ENCODE assay signal across 22 mouse cellular contexts in genomic region chr15:97536145-97536544, GRCm38 (mm10).
A peak's percentile ranks its signal among the peaks of the same experiment; 100 is the strongest.
DNase-seq lines count a peak whose midpoint lies in the region; ATAC-seq and TF ChIP-seq lines count a peak whose summit lies in the region.
"Had no signal": no experiment of that assay in that cellular context is flagged by ENCODE, and none has a peak within 500 bp of the region (broad histone marks: within the 10 kb centered on the region; RNA-seq: fewer than 3 reads in every experiment).

No protein-coding gene starts in this region.

- no peak for TF ChIP-seq EP300 in liver, postnatal 0 days (IDR thresholded peaks at IDR 0.05; ENCODE audit: low read depth)
- TF ChIP-seq EP300 in CH12.LX (IDR thresholded peaks at IDR 0.05; ENCODE audit: low read length), result no peak

- in situ Hi-C loops in CH12.LX (cut with MboI; ENCODE audit: low pct_ligation_motif_present, low pct_unique_long_range_greater_than_20kb, low sequenced_read_pairs), result no loop called here

- dilution Hi-C loops in CH12.LX (cut with MboI; ENCODE audit: extremely low pct_ligation_motif_present, extremely low pct_unique_long_range_greater_than_20kb, low sequenced_read_pairs), result no loop called here

- TF ChIP-seq RAD21 in CH12.LX (IDR thresholded peaks at IDR 0.05; ENCODE audit: low read depth, low read length), result peak; percentile 17

- H3K27ac ChIP-seq in forebrain, postnatal 0 days (ENCODE audit: low read depth, low read length), result 0 out of 2 replicates have a peak overlapping the region, but pooled peaks have one; percentile 29
- H3K27ac ChIP-seq in forebrain, embryonic 12.5 days, result no peak overlapping the region
- no peak overlapping the region for H3K27ac ChIP-seq in liver, postnatal 0 days (ENCODE audit: low read depth)
- no peak overlapping the region for H3K27ac ChIP-seq in liver, embryonic 11.5 days (ENCODE audit: low read depth, low read length)
- H3K27ac ChIP-seq in CH12.LX (ENCODE audit: insufficient read depth, low read depth), result no peak overlapping the region
- H3K27ac ChIP-seq: heart, embryonic 13.5 days; left cerebral cortex, adult 2 months; midbrain, embryonic 13.5 days had no signal

- no peaks in the 10 kb centered on the region for H3K36me3 ChIP-seq in forebrain, postnatal 0 days (ENCODE audit: insufficient read depth)
- no peaks in the 10 kb centered on the region for H3K36me3 ChIP-seq in forebrain, embryonic 12.5 days (replicated peaks)
- H3K36me3 ChIP-seq in liver, postnatal 0 days (replicated peaks; ENCODE audit: insufficient read depth, low read length), result no peaks in the 10 kb centered on the region
- no peaks in the 10 kb centered on the region for H3K36me3 ChIP-seq in liver, embryonic 11.5 days (ENCODE audit: control insufficient read depth, insufficient read depth, low read length)
- H3K36me3 ChIP-seq in CH12.LX (replicated peaks in 1 of 2; ENCODE audit: control insufficient read depth in 1 of 2, insufficient read depth in 1 of 2, low read length in 1 of 2), result no peaks in the 10 kb centered on the region
- H3K36me3 ChIP-seq: heart, embryonic 13.5 days; hindbrain, embryonic 15.5 days; midbrain, embryonic 13.5 days had no signal

- 0 out of 2 replicates have a peak, but pooled peaks cover 11% of the 10 kb centered on the region for H3K4me1 ChIP-seq in forebrain, postnatal 0 days (ENCODE audit: insufficient read depth)
- no peaks in the 10 kb centered on the region for H3K4me1 ChIP-seq in forebrain, embryonic 12.5 days
- H3K4me1 ChIP-seq in liver, postnatal 0 days (ENCODE audit: insufficient read depth), result no peaks in the 10 kb centered on the region
- H3K4me1 ChIP-seq in liver, embryonic 11.5 days (replicated peaks; ENCODE audit: control insufficient read depth, insufficient read depth, low read length), result no peaks in the 10 kb centered on the region
- no peaks in the 10 kb centered on the region for H3K4me1 ChIP-seq in CH12.LX (ENCODE audit: control insufficient read depth in 1 of 2, insufficient read depth in 2 of 2)

- no peaks in the 10 kb centered on the region for H3K9me3 ChIP-seq in forebrain, postnatal 0 days (ENCODE audit: low read length)
- H3K9me3 ChIP-seq in forebrain, embryonic 12.5 days, result no peaks in the 10 kb centered on the region
- H3K9me3 ChIP-seq in liver, postnatal 0 days (ENCODE audit: low read length), result no peaks in the 10 kb centered on the region
- no peaks in the 10 kb centered on the region for H3K9me3 ChIP-seq in liver, embryonic 11.5 days (ENCODE audit: control insufficient read depth, low read length)
- H3K9me3 ChIP-seq in CH12.LX (replicated peaks; ENCODE audit: low read length), result peaks cover 8% of the 10 kb centered on the region
- H3K9me3 ChIP-seq: hindbrain, embryonic 15.5 days; midbrain, embryonic 13.5 days had no signal

- ATAC-seq in forebrain, postnatal 0 days, result no peak
- ATAC-seq in forebrain, embryonic 12.5 days (ENCODE audit: low FRiP score), result no peak
- no peak for ATAC-seq in liver, postnatal 0 days
- no peak for ATAC-seq in liver, embryonic 11.5 days (replicated peaks; ENCODE audit: low FRiP score)
- ATAC-seq: midbrain, embryonic 13.5 days had no signal

- WGBS in forebrain, postnatal 0 days, result 88% methylated on average over 12 of the region's 12 CpGs
- WGBS in forebrain, embryonic 12.5 days, result 89% methylated on average over 12 of the region's 12 CpGs
- 85% methylated on average over 12 of the region's 12 CpGs for WGBS in liver, postnatal 0 days (ENCODE audit: insufficient replicate concordance)
- WGBS in liver, embryonic 11.5 days, result 88% methylated on average over 12 of the region's 12 CpGs

- H3K79me2 ChIP-seq in CH12.LX (replicated peaks; ENCODE audit: control insufficient read depth, extremely low read depth, insufficient read depth, poor library complexity, severe bottlenecking), result no peaks in the 10 kb centered on the region

- no peak overlapping the region for H3K4me3 ChIP-seq in forebrain, postnatal 0 days (ENCODE audit: low read depth, low read length)
- no peak overlapping the region for H3K4me3 ChIP-seq in forebrain, embryonic 12.5 days (replicated peaks)
- no peak overlapping the region for H3K4me3 ChIP-seq in liver, postnatal 0 days (ENCODE audit: low read depth, low read length)
- H3K4me3 ChIP-seq in liver, embryonic 11.5 days (ENCODE audit: low read depth, low read length), result no peak overlapping the region
- no peak overlapping the region for H3K4me3 ChIP-seq in CH12.LX (replicated peaks in 1 of 3; ENCODE audit: low read depth in 2 of 3, low read length in 2 of 3, poor library complexity in 1 of 3)
- H3K4me3 ChIP-seq: heart, embryonic 13.5 days; hindbrain, embryonic 15.5 days; left cerebral cortex, adult 2 months; midbrain, embryonic 13.5 days; myocyte had no signal

- H3K27me3 ChIP-seq in forebrain, postnatal 0 days (ENCODE audit: insufficient read depth, low read length), result no peaks in the 10 kb centered on the region; the same call in 1 of the 2 replicates
- H3K27me3 ChIP-seq in forebrain, embryonic 12.5 days, result no peaks in the 10 kb centered on the region
- H3K27me3 ChIP-seq in liver, postnatal 0 days (ENCODE audit: insufficient read depth, low read length), result no peaks in the 10 kb centered on the region
- H3K27me3 ChIP-seq in liver, embryonic 11.5 days (replicated peaks; ENCODE audit: control insufficient read depth, insufficient read depth, low read length), result no peaks in the 10 kb centered on the region
- H3K27me3 ChIP-seq in CH12.LX (replicated peaks), result no peaks in the 10 kb centered on the region
- H3K27me3 ChIP-seq: heart, embryonic 13.5 days; hindbrain, embryonic 15.5 days; midbrain, embryonic 13.5 days had no signal

- TF ChIP-seq POLR2A in CH12.LX (IDR thresholded peaks at IDR 0.05; ENCODE audit: low read depth, low read length), result no peak

- no peak overlapping the region for H3K9ac ChIP-seq in forebrain, postnatal 0 days
- H3K9ac ChIP-seq in forebrain, embryonic 12.5 days, result no peak overlapping the region
- no peak overlapping the region for H3K9ac ChIP-seq in liver, postnatal 0 days (replicated peaks)
- no peak overlapping the region for H3K9ac ChIP-seq in liver, embryonic 11.5 days (ENCODE audit: low read depth, low read length)
- no peak overlapping the region for H3K9ac ChIP-seq in CH12.LX (ENCODE audit: insufficient read depth, low read depth)
- H3K9ac ChIP-seq: heart, embryonic 13.5 days; hindbrain, embryonic 15.5 days; midbrain, embryonic 13.5 days had no signal

- TF ChIP-seq CTCF in forebrain, postnatal 0 days (IDR thresholded peaks at IDR 0.05; ENCODE audit: low read depth), result peak; percentile 32; the same call in 1 of the 2 replicates
- TF ChIP-seq CTCF in liver, postnatal 0 days (IDR thresholded peaks at IDR 0.05; ENCODE audit: low read depth), result peak; percentile 32
- TF ChIP-seq CTCF in CH12.LX (conservative IDR thresholded peaks at IDR 0.05 in 1 of 2, IDR thresholded peaks at IDR 0.05 in 1 of 2; ENCODE audit: low read depth in 2 of 2, low read length in 2 of 2), result peak in 1 of 2 experiments; percentile 29; a peak in 1 of 4 replicates

- DNase-seq in forebrain, postnatal 0 days, result no peak
- DNase-seq in liver, postnatal 0 days, result no peak
- no peak for DNase-seq in liver, embryonic 11.5 days (ENCODE audit: low spot score)
- DNase-seq in CH12.LX (ENCODE audit: extremely low read depth) (peak; percentile 5), R1 (ENCODE audit: low read depth, low spot score) (peak; percentile 69)
- no peak for DNase-seq in embryo, embryonic 10 days (ENCODE audit: low spot score)
- DNase-seq in retina, embryonic 14.5 days (ENCODE audit: low spot score), result no peak
- DNase-seq: adrenal gland, adult 2 months; cerebellum, postnatal 10 days; embryo, embryonic 11 days; heart, adult 18-20 months; heart, postnatal 36 days; kidney, adult 2 months; kidney, postnatal 14 days; left cerebral cortex, postnatal 4 days; liver had no signal

- no peak overlapping the region for H3K4me2 ChIP-seq in forebrain, postnatal 0 days (ENCODE audit: low read depth)
- H3K4me2 ChIP-seq in forebrain, embryonic 12.5 days, result no peak overlapping the region
- H3K4me2 ChIP-seq in liver, postnatal 0 days (ENCODE audit: low read depth, low read length), result no peak overlapping the region
- no peak overlapping the region for H3K4me2 ChIP-seq in liver, embryonic 11.5 days
- H3K4me2 ChIP-seq in CH12.LX (ENCODE audit: insufficient read depth, low read depth, poor library complexity, severe bottlenecking), result no peak overlapping the region
- H3K4me2 ChIP-seq: heart, embryonic 13.5 days; hindbrain, embryonic 15.5 days; midbrain, embryonic 13.5 days had no signal

TF ChIP-seq in CH12.LX, 34 proteins besides CTCF, POLR2A, EP300 and RAD21:
- TF ChIP-seq ZNF384 (IDR thresholded peaks at IDR 0.05; ENCODE audit: low read depth, low read length) (no peak), SMC3 (IDR thresholded peaks at IDR 0.05; ENCODE audit: low read depth, low read length) (0 out of 2 replicates have a peak, but pooled peaks have one; percentile 15)

Comparison
In these comparisons a context has a peak if more than half of its experiments do, and no peak if none do; other contexts are left out.
1. DNase-seq: peak in CH12.LX (single experiment) and R1 (single experiment); none in forebrain, postnatal 0 days (single experiment), liver, postnatal 0 days (single experiment), liver, embryonic 11.5 days (single experiment), embryo, embryonic 10 days (single experiment) and retina, embryonic 14.5 days (single experiment).